ENCODE assay signal across 8 mouse cellular contexts in the genomic region with DNA sequence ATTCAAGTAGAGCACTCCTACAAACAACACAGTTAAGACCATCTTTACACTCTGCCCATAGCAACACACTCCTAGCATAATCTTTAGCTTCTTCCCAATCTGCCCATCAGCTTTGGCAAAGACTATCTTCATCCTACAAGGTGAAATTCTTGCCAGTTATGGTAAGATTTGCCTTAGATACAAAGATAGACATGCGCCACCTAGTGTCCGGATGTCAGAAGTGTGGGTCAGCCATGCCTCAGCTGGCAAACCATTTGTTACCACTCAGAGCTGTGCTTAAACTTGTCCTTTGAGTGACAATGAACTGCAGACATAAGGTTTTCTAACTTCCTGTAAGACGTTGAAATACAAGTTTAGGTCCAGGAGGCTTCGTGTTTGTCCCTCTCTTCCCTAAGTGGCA.
DNase-seq lines count a peak whose midpoint lies in the region; ATAC-seq lines count a peak whose summit lies in the region.

No protein-coding gene starts in this region.

- peak; percentile 20 for DNase-seq in gastrocnemius, adult 18-20 months (ENCODE audit: low spot score)
- no peak for DNase-seq in gastrocnemius, postnatal 36 days
- DNase-seq in right cerebral cortex, postnatal 14 days, result peak; percentile 36
- DNase-seq in right cerebral cortex, postnatal 25 days, result no peak
- DNase-seq in cerebellum, postnatal 36 days, result peak; percentile 27 to 33
- DNase-seq in kidney, postnatal 14 days, result peak; percentile 43
- peak; percentile 46 to 56 for DNase-seq in urinary bladder, postnatal 36 days (ENCODE audit: low spot score in 2 of 2)

- ATAC-seq in megakaryocyte progenitor cell, adult 5-6 weeks (replicated peaks; ENCODE audit: poor library complexity), result peak; percentile 83

- intact Hi-C loops in gastrocnemius, postnatal 36 days (cut with DNase I), result no loop called here

Comparison
In these comparisons a context has a peak if more than half of its experiments do, and no peak if none do; other contexts are left out.
1. DNase-seq: peak in gastrocnemius, adult 18-20 months (single experiment), right cerebral cortex, postnatal 14 days (single experiment), cerebellum, postnatal 36 days (2 of 2), kidney, postnatal 14 days (single experiment) and urinary bladder, postnatal 36 days (2 of 2); none in gastrocnemius, postnatal 36 days (0 of 2) and right cerebral cortex, postnatal 25 days (single experiment).